Mouse (Mus musculus) kidney, embryonic 15.5 days (tissue): ENCODE measurements around the gene Hbb-bh2. TPM values are rescaled to one million over a fixed set of nuclear protein-coding genes. Genes with fewer than 3 reads are reported as not detected.
A peak's percentile ranks its signal among the peaks of the same experiment; 100 is the strongest.
"Not testable (repeated sequence)": the region's sequence is repeated elsewhere in the genome, so short reads cannot be mapped to it uniquely, and the experiment has no call there.

Experiments
- ATAC-seq: fragments of 200-750 bp; cut with Nextera tagmentation; replicated peaks from 2 replicates; pipeline ENCODE4 v1.8.0; 2017; ENCODE audit warnings: moderate TSS enrichment; ENCODE audit not compliant: low FRiP score
- H3K27ac ChIP-seq: fragments of 300-500 bp; sonication (generic); 2 replicates; pipeline ENCODE4 v1.5.1; 2015; ENCODE audit warnings: mild to moderate bottlenecking, inconsistent platforms
- H3K27me3 ChIP-seq: fragments of 300-500 bp; sonication (generic); 2 replicates; pipeline ENCODE4 v1.6.1; 2015; ENCODE audit warnings: inconsistent platforms
- H3K36me3 ChIP-seq: fragments of 300-500 bp; sonication (generic); 2 replicates; pipeline ENCODE4 v1.6.1; 2015; ENCODE audit warnings: inconsistent platforms
- H3K4me1 ChIP-seq: fragments of 300-500 bp; sonication (generic); 2 replicates; pipeline ENCODE4 v1.6.1; 2015; ENCODE audit warnings: inconsistent platforms
- H3K4me2 ChIP-seq: fragments of 300-500 bp; sonication (generic); 2 replicates; pipeline ENCODE4 v1.6.1; 2015; ENCODE audit warnings: moderate library complexity, mild to moderate bottlenecking, inconsistent platforms
- H3K4me3 ChIP-seq: fragments of 300-500 bp; sonication (generic); replicated peaks from 2 replicates; pipeline ENCODE4 v1.5.1; 2015; ENCODE audit warnings: mild to moderate bottlenecking, inconsistent platforms
- H3K9ac ChIP-seq: fragments of 300-500 bp; sonication (generic); 2 replicates; pipeline ENCODE4 v1.6.1; 2015; ENCODE audit warnings: mild to moderate bottlenecking, inconsistent platforms
- H3K9me3 ChIP-seq: fragments of 300-500 bp; sonication (generic); replicated peaks from 2 replicates; pipeline ENCODE4 v1.6.1; 2016; ENCODE audit warnings: inconsistent platforms
- WGBS: fragments of 180-500 bp; shearing (Covaris S2); methylation state at CpG from one replicate; pipeline ENCODE4 v1.1.7; 2015; ENCODE audit warnings: mixed read lengths; 5-methylcytosine and 5-hydroxymethylcytosine counted together
- polyA plus RNA-seq: library from polyadenylated mRNA; unstranded; fragments of >200 nt; fragmentation: Nextera tagmentation; extraction: Ambion mirVana; gene quantifications from 2 replicates; pipeline ENCODE4 v1.2.1, GENCODE M21; 2015

The Hbb-bh2 gene
- polyA plus RNA-seq, 1 experiment from 2014 or later = not detected

GRCm38 (mm10) chr7:103843034-103843433 is 2.7 kb upstream of the Hbb-bh2 start, which contains the start of gene Hbb-bh1:
Gene Hbb-bh1, minus strand, starts transcription at chr7:103843164.
- H3K9me3 ChIP-seq = no peaks in the 10 kb centered on the region
- H3K9ac ChIP-seq = no peak within 1 kb of the TSS
- no peaks in the 10 kb centered on the region for H3K27me3 ChIP-seq
- H3K4me2 ChIP-seq = no peak within 1 kb of the TSS
- no peak within 1 kb of the TSS for H3K27ac ChIP-seq
- ATAC-seq = no peak
- no peak within 1 kb of the TSS for H3K4me3 ChIP-seq
- H3K36me3 ChIP-seq = no peaks in the 10 kb centered on the region
- 81% methylated on average over 2 of the region's 2 CpGs for WGBS
- H3K4me1 ChIP-seq = no peaks in the 10 kb centered on the region

GRCm38 (mm10) chr7:103827808-103828207 is 12.5 kb downstream of the Hbb-bh2 start, which contains the start of gene Hbb-bs:
Gene Hbb-bs, minus strand, starts transcription at chr7:103828096.
- H3K27me3 ChIP-seq = no peaks in the 10 kb centered on the region
- peak; percentile 85 for ATAC-seq
- H3K9me3 ChIP-seq = no peaks in the 10 kb centered on the region
- H3K4me1 ChIP-seq = no peaks in the 10 kb centered on the region
- H3K36me3 ChIP-seq = no peaks in the 10 kb centered on the region
- H3K27ac ChIP-seq = no peak within 1 kb of the TSS
- no peak within 1 kb of the TSS for H3K4me3 ChIP-seq
- 93% methylated on average over 4 of the region's 4 CpGs for WGBS
- H3K4me2 ChIP-seq = no peak within 1 kb of the TSS
- H3K9ac ChIP-seq = no peak within 1 kb of the TSS

- not testable (repeated sequence) for H3K27me3 ChIP-seq, H3K9me3 ChIP-seq, H3K4me1 ChIP-seq, H3K36me3 ChIP-seq, H3K4me3 ChIP-seq, H3K9ac ChIP-seq, H3K4me2 ChIP-seq, H3K27ac ChIP-seq, ATAC-seq
- WGBS = no CpG with 5 or more reads among the region's 2 CpGs
These were observed 13.2 kb downstream of the Hbb-bh2 start for GRCm38 (mm10) chr7:103827139-103827538.

GRCm38 (mm10) chr7:103826255-103826887 is 13.9 kb downstream of the Hbb-bh2 start:
- Histone ChIP-seq H3K4me1 (no peaks in the 10 kb centered on the region), H3K9me3 (no peaks in the 10 kb centered on the region), H3K27me3 (no peaks in the 10 kb centered on the region), H3K27ac (no peak overlapping the region), H3K36me3 (no peaks in the 10 kb centered on the region), H3K9ac (no peak overlapping the region), H3K4me3 (no peak overlapping the region), H3K4me2 (no peak overlapping the region)
- 58% methylated on average over 3 of the region's 3 CpGs for WGBS
- peak; percentile 66 for ATAC-seq

GRCm38 (mm10) chr7:103825536-103826254 is 14.6 kb downstream of the Hbb-bh2 start:
- Histone ChIP-seq H3K27me3 (no peaks in the 10 kb centered on the region), H3K4me2 (no peak overlapping the region), H3K4me3 (no peak overlapping the region), H3K27ac (no peak overlapping the region), H3K9me3 (no peaks in the 10 kb centered on the region), H3K36me3 (no peaks in the 10 kb centered on the region), H3K9ac (no peak overlapping the region), H3K4me1 (no peaks in the 10 kb centered on the region)
- 88% methylated on average over 3 of the region's 3 CpGs for WGBS
- peak; percentile 82; the same call in 1 of the 2 replicates for ATAC-seq

GRCm38 (mm10) chr7:103824597-103824996 is 15.7 kb downstream of the Hbb-bh2 start:
- Histone ChIP-seq H3K36me3 (no peaks in the 10 kb centered on the region), H3K9me3 (no peaks in the 10 kb centered on the region), H3K4me2 (no peak overlapping the region), H3K27ac (no peak overlapping the region), H3K27me3 (no peaks in the 10 kb centered on the region), H3K9ac (no peak overlapping the region), H3K4me3 (no peak overlapping the region), H3K4me1 (no peaks in the 10 kb centered on the region)
- 89% methylated on average over 2 of the region's 2 CpGs for WGBS
- no peak for ATAC-seq

GRCm38 (mm10) chr7:103815085-103815484 is 25.2 kb downstream of the Hbb-bh2 start:
- not testable (repeated sequence) for H3K4me3 ChIP-seq, ATAC-seq, H3K27ac ChIP-seq, H3K36me3 ChIP-seq, H3K27me3 ChIP-seq, H3K4me1 ChIP-seq, H3K4me2 ChIP-seq, H3K9me3 ChIP-seq, H3K9ac ChIP-seq
- 67% methylated on average over 1 of the region's 2 CpGs for WGBS

GRCm38 (mm10) chr7:103813766-103814165 is 26.6 kb downstream of the Hbb-bh2 start, which contains the start of gene Hbb-bt:
Gene Hbb-bt, minus strand, starts transcription at chr7:103813996.
- Histone ChIP-seq H3K9ac (no peak within 1 kb of the TSS), H3K4me3 (no peak within 1 kb of the TSS), H3K4me2 (no peak within 1 kb of the TSS), H3K4me1 (no peaks in the 10 kb centered on the region), H3K9me3 (no peaks in the 10 kb centered on the region), H3K27me3 (no peaks in the 10 kb centered on the region), H3K27ac (no peak within 1 kb of the TSS), H3K36me3 (no peaks in the 10 kb centered on the region)
- peak; percentile 88 for ATAC-seq
- 88% methylated on average over 3 of the region's 3 CpGs for WGBS

- not testable (repeated sequence) for H3K4me2 ChIP-seq, H3K9me3 ChIP-seq, H3K4me1 ChIP-seq, H3K4me3 ChIP-seq, ATAC-seq, H3K9ac ChIP-seq, H3K27me3 ChIP-seq, H3K36me3 ChIP-seq, H3K27ac ChIP-seq
- no CpG with 5 or more reads among the region's 3 CpGs for WGBS
These were observed 27.2 kb downstream of the Hbb-bh2 start for GRCm38 (mm10) chr7:103813152-103813551.

- no peak overlapping the region for H3K27ac ChIP-seq
- 51% methylated on average over 1 of the region's 1 CpGs for WGBS
- no peak overlapping the region for H3K9ac ChIP-seq
- H3K4me1 ChIP-seq = no peaks in the 10 kb centered on the region
- H3K9me3 ChIP-seq = no peaks in the 10 kb centered on the region
- H3K4me2 ChIP-seq = no peak overlapping the region
- H3K4me3 ChIP-seq = no peak overlapping the region
- ATAC-seq = no peak
- no peaks in the 10 kb centered on the region for H3K36me3 ChIP-seq
- H3K27me3 ChIP-seq = no peaks in the 10 kb centered on the region
These were observed 28.1 kb downstream of the Hbb-bh2 start for GRCm38 (mm10) chr7:103812174-103812573.

GRCm38 (mm10) chr7:103811223-103811845 is 29.0 kb downstream of the Hbb-bh2 start:
- Histone ChIP-seq H3K4me2 (no peak overlapping the region), H3K4me1 (no peaks in the 10 kb centered on the region), H3K27me3 (no peaks in the 10 kb centered on the region), H3K36me3 (no peaks in the 10 kb centered on the region), H3K9ac (no peak overlapping the region), H3K4me3 (no peak overlapping the region), H3K27ac (no peak overlapping the region), H3K9me3 (no peaks in the 10 kb centered on the region)
- 80% methylated on average over 1 of the region's 1 CpGs for WGBS
- ATAC-seq = peak; percentile 33; the same call in 1 of the 2 replicates

GRCm38 (mm10) chr7:103810746-103811145 is 29.6 kb downstream of the Hbb-bh2 start:
- Histone ChIP-seq H3K9me3 (no peaks in the 10 kb centered on the region), H3K4me1 (no peaks in the 10 kb centered on the region), H3K36me3 (no peaks in the 10 kb centered on the region), H3K4me2 (no peak overlapping the region), H3K27ac (no peak overlapping the region), H3K27me3 (no peaks in the 10 kb centered on the region), H3K4me3 (no peak overlapping the region), H3K9ac (no peak overlapping the region)
- no peak for ATAC-seq
- 86% methylated on average over 3 of the region's 3 CpGs for WGBS
